Mouse (Mus musculus) regulatory T cell (primary cell): ENCODE data around the gene Olfr812.
"Not testable (repeated sequence)": the region's sequence is repeated elsewhere in the genome, so short reads cannot be mapped to it uniquely, and the experiment has no call there.

Experiments used
- in situ Hi-C: fragments of 300-600 bp; cut with MboI, MseI; formaldehyde crosslinking; loops from one replicate; pipeline ENCODE4 v1.15.1; 2025; ENCODE audit warnings: high pct_unique_total_duplicates

The Olfr812 gene

DNA sequence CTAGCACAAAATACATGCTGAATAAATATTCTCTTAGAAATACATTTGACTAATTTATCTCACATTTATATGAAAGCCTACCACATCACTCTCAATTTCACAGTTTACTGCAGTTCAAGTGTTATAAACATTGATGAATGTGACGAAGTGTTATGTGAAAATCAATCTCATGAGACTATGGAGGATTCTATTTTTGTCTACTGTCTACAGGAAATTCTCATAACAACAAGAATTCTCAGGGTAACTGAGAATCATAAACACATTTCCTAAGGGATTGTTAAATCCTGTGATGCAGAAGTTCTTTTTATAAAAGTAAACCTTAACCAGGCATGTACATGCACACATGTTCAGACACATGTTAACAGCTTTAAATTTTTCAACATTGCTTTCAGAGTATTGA, at the start of gene Olfr812:
TSS of gene Olfr812 (minus strand) at position 101 of the 400 bp plus-strand sequence.
- in situ Hi-C loops = no loop called here

GRCm38 (mm10) chr10:129885934-129886333, 40.0 kb upstream of the Olfr812 start:
- in situ Hi-C loops = no loop called here

DNA sequence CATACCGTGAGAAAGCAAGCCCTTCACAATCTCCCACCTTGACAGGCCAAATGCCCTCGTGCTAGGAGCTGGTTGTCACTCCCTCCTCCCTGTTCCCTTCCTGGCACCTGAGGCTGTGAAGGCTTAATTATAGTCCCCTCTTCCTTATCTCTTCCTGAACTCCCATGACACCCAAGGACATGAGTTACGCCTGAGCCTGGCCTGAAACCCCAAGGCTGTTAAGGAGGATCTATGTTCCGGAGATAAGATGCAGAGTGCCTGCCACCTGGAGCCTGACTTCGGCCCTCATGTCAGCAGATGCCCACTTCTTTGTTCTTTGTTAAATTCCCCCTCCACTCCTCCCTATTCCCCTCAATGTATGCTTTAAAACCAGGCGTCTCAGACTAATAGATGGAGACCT, 39.6 kb upstream of the Olfr812 start:
- in situ Hi-C loops = not testable (repeated sequence)

DNA sequence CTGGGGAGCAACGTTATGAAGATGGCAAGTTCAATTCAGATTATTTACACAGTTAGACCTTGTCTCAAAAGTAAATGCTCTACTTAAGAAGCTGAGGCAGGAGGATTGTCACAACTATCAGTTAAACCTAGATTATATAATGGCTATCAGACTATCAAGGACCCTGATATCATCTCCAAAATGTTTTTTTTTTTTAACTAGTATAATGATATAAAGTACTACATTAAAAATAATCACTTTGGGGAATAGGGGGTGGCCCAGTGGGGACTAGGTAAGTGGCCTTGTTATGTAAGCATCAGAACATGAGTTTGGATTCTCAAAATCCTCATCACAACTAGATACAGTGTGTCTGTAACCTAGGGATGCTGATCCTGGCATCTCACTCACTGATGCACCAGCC, 33.9 kb upstream of the Olfr812 start, which contains the start of gene Olfr814:
TSS of gene Olfr814 (minus strand) at position 101 of the 400 bp plus-strand sequence.
- in situ Hi-C loops = not testable (repeated sequence)

- in situ Hi-C loops = no loop called here
These were observed 9.2 kb upstream of the Olfr812 start, which contains the start of gene Olfr813 for GRCm38 (mm10) chr10:129855067-129855466. Gene Olfr813 (plus strand): TSS chr10:129855367.

DNA sequence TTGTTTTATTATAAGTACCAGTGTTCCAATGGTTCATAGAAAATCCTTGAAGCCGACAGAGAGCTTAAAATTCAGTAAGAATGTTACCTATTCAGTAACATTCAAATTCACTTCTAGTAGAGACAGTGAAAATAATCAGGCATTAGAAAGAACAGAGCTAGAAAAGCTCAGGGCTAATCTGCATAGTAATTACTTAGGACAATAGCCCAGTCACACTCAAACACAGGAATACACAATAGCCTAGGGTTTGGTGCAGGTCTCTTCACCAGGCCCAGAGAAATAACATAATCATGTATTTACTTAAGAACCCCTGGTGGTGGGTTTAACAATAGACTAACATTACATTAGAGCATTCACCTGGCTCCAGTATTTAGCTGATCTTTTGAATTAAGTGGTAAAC, 1.4 kb upstream of the Olfr812 start:
- in situ Hi-C loops = no loop called here

- in situ Hi-C loops = no loop called here
These were observed 41.6 kb downstream of the Olfr812 start, which contains the start of gene Olfr811 for GRCm38 (mm10) chr10:129804296-129804695. Gene Olfr811 (minus strand): TSS chr10:129804396.

DNA sequence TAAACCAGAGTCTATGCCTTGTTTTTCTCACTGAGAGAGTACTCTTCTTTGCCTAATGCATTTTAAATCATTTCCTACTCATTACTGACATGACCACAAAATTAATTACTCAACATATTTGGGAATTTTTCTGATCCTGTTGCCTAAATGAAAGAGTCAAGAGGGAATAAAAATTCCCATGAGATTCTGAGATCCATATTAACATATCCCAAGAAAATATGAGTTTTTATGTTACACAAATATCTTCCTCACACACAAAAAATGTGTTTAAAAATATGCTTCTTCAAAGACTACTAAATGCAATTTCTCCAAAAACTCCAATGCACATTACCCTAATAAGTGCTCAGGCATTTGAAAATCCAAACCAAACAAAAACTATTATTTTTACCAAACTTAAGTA, 51.1 kb downstream of the Olfr812 start, which contains the start of gene Olfr810:
TSS of gene Olfr810 (minus strand) at position 101 of the 400 bp plus-strand sequence.
- in situ Hi-C loops = no loop called here
